Mouse (Mus musculus): ENCODE data around the gene Ccdc39.

Gene Ccdc39

DNA sequence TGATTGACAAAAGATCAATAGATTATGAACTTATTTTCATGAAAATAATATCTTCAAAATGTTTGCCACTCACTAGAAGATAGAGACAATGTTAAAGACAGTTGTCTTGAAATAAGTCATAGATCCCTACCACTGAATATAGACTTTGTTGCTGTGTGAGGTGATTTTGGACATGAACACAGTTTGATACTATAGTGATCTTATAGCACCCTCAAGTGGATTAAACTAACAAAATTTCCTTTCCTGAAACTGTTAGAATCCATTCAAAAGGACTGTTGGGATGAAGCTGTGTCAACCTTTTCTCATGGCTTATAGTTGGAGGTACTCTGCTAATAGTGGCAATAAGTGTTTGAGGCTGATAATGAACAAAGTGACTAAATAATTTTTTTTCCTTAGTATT, 53.1 kb downstream of the Ccdc39 start:
- no peak for DNase-seq (ENCODE audit: low spot score in 2 of 2)

Data from spleen, postnatal 36 days (tissue).